Mouse (Mus musculus) neural tube, embryonic 10.5 days (tissue): ENCODE data around the gene 4930402F06Rik.

Experiments used
- DNase-seq: peaks from one replicate; pipeline ENCODE4 v3.0.0-alpha.2; 2017; ENCODE audit warnings: low spot score; ENCODE audit errors: extremely low spot score

4930402F06Rik gene

GRCm38 (mm10) chr2:35397096-35397495 is at the start of gene 4930402F06Rik:
Gene 4930402F06Rik, minus strand, starts transcription at chr2:35397175.
- no peak for DNase-seq

DNA sequence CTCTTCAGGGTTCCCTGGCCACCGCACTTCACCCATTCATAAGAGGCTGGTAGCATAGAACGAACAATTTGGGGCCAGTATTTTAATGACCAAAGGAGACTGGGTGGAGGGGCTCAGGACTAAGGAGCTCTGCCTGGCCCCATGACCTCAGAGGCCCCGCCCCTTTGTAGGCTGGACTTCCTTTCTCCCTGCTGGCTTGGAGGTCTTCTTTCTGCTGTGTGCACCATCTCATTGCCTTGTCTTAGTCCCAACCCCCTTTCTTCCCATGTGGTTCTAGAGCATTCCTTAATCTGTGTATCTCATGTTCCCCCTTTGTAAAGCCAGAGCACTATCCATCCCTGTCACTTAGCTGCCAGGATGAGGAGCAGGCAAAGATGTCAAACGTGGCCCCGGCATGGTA is 49.3 kb upstream of the 4930402F06Rik start:
- DNase-seq: no peak

- DNase-seq: no peak
Measured at GRCm38 (mm10) chr2:35445610-35446009, 48.6 kb upstream of the 4930402F06Rik start.

DNA sequence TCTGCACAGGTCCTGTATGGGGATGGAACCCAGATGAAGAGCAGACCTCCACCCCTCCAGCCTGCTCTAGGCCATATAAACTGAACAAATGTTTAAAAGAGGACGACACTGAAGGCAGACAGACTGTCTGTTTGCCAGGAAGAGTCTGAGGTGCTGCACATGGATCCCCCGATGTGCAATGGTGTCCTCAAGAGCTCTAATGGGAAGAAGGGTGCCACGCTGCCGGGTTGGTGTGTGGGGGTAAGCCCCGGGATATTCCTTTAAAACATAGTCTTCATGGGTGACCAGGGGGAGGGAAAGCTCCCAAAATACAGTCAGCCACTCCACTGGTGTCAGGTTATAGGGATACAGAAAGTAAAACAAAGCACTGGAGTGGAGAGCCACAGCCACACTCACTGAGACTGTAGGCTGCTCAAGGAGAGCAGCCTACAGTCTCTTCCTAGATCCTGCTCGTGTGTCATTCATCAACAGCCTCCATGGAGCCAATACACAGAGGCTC is 47.8 kb upstream of the 4930402F06Rik start:
- no peak for DNase-seq

- no peak for DNase-seq
Measured at GRCm38 (mm10) chr2:35443981-35444763, 47.2 kb upstream of the 4930402F06Rik start.

DNA sequence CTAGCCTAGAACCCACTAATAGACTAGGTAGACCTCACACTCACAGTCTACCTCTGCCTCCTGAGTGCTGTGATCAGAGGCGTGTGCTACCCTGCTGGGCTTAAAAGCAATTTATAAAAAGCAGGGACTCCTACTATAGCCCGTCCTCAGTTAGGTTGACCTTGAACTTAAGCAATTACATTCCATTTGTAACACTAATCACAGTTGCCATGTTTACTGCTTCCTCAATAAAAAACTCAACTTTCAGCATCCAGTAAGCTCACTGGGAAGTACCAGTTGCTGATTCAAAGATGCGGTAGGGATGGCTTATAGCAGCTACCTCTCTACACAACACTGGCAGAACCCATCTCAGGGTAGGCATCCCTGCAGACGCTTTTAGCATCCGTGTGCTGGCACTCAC is 46.4 kb upstream of the 4930402F06Rik start:
- DNase-seq: no peak

DNA sequence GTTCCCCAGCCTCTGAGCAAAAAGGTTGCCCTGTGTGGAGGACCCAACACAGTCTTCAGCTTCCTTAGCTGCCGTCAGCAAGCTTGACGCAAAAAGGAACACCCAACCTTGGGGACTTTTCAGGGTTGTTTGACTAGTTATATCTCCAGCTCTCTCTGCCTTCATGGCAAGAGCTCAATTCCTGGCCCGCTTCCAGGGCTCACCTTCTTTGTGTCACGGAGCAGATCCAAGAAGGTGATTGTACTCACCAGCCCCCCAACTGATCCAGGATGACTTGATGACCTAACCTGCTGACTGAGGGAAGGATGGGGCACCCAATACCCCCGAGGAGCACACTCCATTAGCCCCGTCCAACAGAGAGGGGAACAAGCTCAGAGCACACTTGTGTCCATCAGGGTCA is 45.1 kb upstream of the 4930402F06Rik start:
- DNase-seq: no peak

- no peak for DNase-seq
Measured at GRCm38 (mm10) chr2:35441419-35441818, 44.4 kb upstream of the 4930402F06Rik start.

GRCm38 (mm10) chr2:35440480-35440879 is 43.5 kb upstream of the 4930402F06Rik start:
- DNase-seq: no peak

DNA sequence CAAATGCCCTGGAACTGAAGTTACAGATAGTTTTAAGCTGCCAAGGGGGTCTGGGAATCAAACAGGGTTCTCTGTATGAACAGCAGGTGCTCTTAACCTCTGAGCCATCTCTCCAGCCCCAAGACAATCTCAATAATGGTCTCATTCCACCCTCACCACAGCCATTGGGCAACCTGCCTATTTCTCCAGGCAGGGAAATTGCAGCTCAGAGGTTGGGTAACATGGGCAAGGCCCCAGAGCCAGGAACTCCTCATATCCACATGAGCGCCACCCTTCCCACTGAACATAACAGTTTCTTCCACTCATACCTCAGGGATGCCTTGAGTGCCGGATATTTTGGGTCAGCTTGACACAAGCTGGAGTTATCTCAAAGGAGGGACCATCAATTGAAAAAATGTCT is 40.8 kb upstream of the 4930402F06Rik start:
- no peak for DNase-seq

GRCm38 (mm10) chr2:35434576-35435123 is 37.7 kb upstream of the 4930402F06Rik start:
- DNase-seq: no peak

DNA sequence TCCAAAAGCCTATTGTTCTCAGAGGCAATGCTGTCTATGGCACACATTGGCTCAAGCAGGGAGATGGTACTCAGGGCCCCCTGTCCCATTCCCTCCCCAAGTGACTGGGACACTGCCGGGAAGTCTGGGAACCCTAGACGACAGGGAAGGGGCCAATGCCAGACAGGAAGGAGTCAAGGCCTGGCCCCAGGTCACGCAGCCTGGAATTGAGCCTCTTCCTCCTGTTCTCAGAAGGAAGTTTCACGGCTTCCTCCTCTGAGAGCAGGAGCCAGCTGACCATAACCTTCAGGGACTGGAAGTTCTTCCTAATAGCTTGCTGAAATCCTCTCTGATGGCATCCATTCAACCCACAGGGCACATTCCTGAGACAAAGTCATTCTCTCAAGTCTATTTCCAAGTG is 36.5 kb upstream of the 4930402F06Rik start:
- DNase-seq: no peak

DNA sequence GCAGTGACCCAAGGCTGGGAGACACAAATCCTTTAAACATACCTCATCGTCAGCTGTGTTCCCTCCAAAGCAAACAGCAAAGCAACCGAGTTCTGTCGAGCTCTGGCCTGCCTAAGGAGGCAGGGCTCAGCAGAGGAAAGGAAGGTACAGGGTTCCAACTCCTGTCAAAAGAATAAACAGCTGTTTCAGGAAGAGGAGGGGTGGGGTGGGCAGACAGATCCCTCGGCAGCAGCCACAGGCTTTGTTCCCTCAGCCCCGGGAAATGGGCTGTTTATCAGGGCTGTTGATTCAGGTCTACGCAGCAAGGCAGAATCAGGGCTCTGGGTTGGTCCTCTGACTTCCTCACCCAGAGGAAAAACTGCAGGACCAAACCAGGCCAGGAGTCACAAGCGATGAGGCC is 35.5 kb upstream of the 4930402F06Rik start:
- DNase-seq: no peak

DNA sequence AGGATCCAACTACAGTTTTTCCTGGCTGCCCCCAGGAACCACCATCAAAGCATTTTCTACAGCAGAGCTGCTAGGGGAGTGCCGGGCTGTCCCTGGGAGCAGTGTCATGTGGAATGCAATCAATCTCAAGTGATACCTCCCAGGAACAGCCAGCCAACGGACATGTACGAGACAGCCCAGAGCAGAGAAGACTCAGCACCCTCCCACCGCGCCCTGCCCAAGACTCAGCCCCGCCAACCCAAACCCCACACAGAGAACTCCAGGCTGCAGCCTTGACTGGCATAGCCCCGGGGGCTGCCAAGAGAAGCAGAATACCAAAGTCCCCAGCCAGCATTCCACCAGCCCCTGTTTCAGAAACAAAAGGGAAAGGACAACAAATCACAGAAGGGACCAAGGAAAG is 35.0 kb upstream of the 4930402F06Rik start:
- peak; percentile 36 for DNase-seq

GRCm38 (mm10) chr2:35430806-35431205 is 33.8 kb upstream of the 4930402F06Rik start:
- no peak for DNase-seq

GRCm38 (mm10) chr2:35428615-35429300 is 31.8 kb upstream of the 4930402F06Rik start:
- DNase-seq: peak; percentile 28

- peak; percentile 28 for DNase-seq
Measured at GRCm38 (mm10) chr2:35427559-35427958, 30.6 kb upstream of the 4930402F06Rik start.

DNA sequence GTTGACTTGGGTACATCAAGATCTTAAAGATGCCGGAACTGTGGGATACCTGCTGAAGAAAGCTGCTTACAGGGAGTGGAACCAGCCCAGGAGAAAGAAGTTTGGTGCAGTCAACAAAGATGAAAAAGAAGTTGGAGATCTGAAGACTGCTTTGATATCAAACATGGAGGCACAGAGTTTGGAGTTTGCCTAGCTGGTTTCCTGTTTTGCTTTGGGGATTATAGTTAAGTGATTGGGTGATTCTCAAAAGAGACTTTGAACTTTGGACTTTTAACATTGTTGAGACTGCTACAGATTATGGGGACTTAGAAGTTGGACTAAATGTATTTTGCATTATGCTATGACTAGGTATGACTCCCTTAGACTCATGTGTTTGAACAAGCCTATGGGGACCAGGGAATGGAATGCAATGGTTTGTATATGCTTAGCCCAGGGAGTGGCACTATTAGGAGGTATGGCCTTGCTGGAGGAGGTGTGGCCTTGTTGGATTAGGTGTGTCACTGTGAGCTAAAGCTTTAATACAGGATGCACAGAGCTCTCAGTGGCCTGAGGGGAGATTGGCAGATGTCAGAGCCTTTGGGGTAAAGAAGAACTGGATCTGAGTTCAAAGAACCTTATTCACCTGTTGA is 26.9 kb upstream of the 4930402F06Rik start:
- no peak for DNase-seq

- no peak for DNase-seq
Measured at GRCm38 (mm10) chr2:35422384-35422783, 25.4 kb upstream of the 4930402F06Rik start.

DNA sequence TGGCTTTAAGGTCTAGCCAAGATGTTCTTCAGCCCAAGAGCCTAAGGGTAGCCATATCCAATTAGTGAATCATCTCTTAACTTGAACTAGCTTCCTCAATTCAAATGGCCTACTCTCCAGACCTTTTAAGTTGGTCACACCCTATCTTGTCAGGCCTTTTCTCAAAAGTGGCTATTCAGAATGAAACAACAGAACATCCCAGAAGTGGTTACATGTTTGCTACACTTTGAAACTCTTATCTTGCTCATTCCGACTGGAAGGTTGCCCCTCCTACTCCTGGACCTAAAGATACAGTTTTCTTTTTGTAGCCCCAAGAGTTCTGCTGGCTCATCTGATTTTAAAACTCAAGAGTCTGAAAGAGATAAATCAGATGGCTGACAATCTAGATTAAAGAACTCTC is 23.7 kb upstream of the 4930402F06Rik start:
- no peak for DNase-seq

DNA sequence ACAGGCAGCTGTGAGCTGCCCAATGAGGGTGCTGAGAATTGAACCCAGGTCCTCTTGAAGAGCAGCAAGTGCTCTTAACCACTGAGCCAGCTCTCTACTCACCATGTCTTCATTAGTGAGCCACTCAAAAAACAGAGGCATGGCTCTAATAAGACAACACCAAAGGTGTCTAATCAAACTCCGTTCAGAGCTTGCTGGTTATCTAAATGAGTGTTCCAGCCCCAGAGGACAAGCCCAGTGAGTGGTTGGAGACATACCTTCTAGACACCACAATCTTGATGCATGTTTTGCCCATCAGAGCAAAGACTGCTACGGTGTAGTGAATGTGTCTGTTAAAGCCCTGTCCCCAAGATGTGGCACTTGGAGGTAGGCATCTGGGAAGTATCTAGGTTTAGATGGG is 22.7 kb upstream of the 4930402F06Rik start:
- no peak for DNase-seq

GRCm38 (mm10) chr2:35419243-35419642 is 22.3 kb upstream of the 4930402F06Rik start:
- DNase-seq: no peak
